Mouse (Mus musculus): ENCODE results near the gene Spsb4.

Gene Spsb4

DNA sequence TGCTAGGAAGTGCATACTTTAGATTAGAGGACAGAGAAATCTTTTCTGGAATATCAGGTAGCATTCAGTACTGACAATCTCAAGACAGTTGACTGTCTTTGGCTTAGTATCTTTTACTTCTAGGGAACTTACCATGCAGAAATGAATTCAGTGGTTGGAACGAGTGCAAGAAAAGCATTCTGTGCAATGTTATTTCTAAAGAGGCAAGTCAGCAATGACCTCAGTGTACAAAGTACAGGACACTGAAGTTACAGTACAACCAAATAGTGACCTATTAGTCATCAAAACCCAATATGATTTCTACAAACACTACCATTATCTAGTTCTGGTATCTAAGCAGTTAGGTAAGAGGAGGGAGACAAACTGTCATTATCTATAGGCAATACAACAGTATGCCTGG, 51.1 kb downstream of the Spsb4 start:
- peaks cover 6% of the 10 kb centered on the region for H3K27me3 ChIP-seq (ENCODE audit: insufficient read depth, low read length)
- H3K4me1 ChIP-seq (replicated peaks; ENCODE audit: low read depth, low read length) = peaks cover 11% of the 10 kb centered on the region
- TF ChIP-seq CTCF (conservative IDR thresholded peaks at IDR 0.05; ENCODE audit: low read length) (no peak), POU5F1 (IDR thresholded peaks at IDR 0.05; ENCODE audit: borderline replicate concordance, low read length) (no peak), NANOG (IDR thresholded peaks at IDR 0.05; ENCODE audit: borderline replicate concordance, low read length) (no peak)
- H3K36me3 ChIP-seq (ENCODE audit: insufficient read depth, low read length) = no peaks in the 10 kb centered on the region
- H3K4me3 ChIP-seq (replicated peaks; ENCODE audit: low read length) = no peak overlapping the region
- no peaks in the 10 kb centered on the region for H3K9me3 ChIP-seq (ENCODE audit: low read length)

DNA sequence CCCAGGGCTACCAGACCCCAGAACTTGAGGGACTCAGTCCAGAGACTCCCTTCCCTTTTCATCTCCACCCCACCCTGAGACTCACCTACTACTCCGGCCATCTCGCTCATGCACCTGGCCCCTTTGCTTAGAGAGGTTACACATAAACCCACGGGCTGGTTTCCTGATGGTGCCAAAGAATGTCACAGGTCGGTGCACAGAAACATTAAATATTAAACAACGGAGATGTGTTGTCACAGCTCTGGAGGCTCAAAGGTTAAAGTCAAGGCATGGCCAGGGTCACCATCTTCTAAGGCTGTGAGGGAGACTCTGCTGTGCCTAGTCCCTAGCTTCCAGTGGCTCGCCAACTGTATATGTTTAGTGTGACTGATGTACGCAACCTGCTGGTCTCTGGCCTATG, 52.2 kb downstream of the Spsb4 start:
- no peaks in the 10 kb centered on the region for H3K9me3 ChIP-seq (ENCODE audit: low read length)
- peaks cover 21% of the 10 kb centered on the region for H3K4me1 ChIP-seq (replicated peaks; ENCODE audit: low read depth, low read length)
- TF ChIP-seq CTCF (conservative IDR thresholded peaks at IDR 0.05; ENCODE audit: low read length) = no peak
- no peak for TF ChIP-seq POU5F1 (IDR thresholded peaks at IDR 0.05; ENCODE audit: borderline replicate concordance, low read length)
- TF ChIP-seq NANOG (IDR thresholded peaks at IDR 0.05; ENCODE audit: borderline replicate concordance, low read length) = no peak
- no peaks in the 10 kb centered on the region for H3K36me3 ChIP-seq (ENCODE audit: insufficient read depth, low read length)
- no peak overlapping the region for H3K4me3 ChIP-seq (replicated peaks; ENCODE audit: low read length)
- peaks cover 6% of the 10 kb centered on the region for H3K27me3 ChIP-seq (ENCODE audit: insufficient read depth, low read length)

DNA sequence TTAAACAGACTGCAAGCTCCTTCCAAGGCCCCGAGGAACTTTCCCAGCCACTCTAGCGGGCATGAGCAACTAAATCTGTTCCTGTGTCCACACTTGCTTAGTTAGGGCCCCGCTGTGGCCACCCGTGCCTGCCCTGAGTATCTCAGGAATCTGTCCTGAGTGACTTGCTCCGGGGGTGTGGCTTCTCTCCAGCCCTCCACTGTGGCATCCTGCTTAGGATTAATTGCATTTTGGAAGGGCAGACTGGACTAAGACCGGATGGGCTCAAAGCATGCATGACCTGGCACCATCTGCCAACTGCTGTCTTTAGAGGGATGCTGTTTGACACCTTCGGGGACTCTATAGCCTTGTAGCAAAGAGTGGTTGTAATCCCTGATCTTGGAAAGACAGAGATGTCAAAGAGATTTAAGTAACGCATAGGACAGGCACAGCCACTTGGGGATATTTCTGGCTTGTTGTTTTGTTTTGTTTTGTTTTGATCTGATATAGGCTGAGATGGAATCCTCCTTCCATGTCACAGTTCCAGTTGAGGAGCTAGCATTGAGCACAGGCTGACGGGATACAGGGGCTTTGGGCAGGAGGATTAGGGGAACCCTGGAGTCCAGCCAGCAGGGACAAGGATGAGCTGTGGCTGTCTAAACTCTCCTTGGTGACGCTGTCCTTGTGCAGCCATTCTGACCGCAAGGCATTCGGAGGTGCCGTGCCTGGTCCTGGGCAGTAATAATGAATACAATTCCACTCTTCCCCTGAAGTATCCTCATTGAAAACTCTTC, 55.0 kb downstream of the Spsb4 start:
- H3K27me3 ChIP-seq (ENCODE audit: insufficient read depth, low read length) = peaks cover 6% of the 10 kb centered on the region
- H3K36me3 ChIP-seq (ENCODE audit: insufficient read depth, low read length) = no peaks in the 10 kb centered on the region
- TF ChIP-seq CTCF (conservative IDR thresholded peaks at IDR 0.05; ENCODE audit: low read length) = no peak
- no peaks in the 10 kb centered on the region for H3K9me3 ChIP-seq (ENCODE audit: low read length)
- peaks cover 35% of the 10 kb centered on the region for H3K4me1 ChIP-seq (replicated peaks; ENCODE audit: low read depth, low read length)
- no peak overlapping the region for H3K4me3 ChIP-seq (replicated peaks; ENCODE audit: low read length)

DNA sequence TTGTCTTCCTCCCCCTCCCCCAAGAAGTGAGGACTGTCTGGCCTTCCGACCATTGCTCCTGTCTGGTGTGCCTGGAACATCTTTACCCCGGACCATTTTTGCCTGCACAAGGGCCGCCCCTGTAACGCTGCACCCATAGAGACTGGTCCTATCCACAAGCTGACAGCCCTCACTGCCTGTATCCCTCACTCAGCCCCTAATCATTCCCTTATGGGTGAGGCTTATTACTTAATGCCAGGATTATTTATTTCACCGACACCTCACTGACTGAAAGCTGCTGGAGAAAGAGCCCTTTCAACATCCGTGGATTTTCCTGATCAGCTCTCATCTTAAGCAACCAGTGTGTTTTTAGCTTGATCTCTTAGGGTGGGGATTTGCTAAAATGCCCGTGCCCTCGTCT, 55.9 kb downstream of the Spsb4 start:
- H3K4me1 ChIP-seq (replicated peaks; ENCODE audit: low read depth, low read length) = peaks cover 43% of the 10 kb centered on the region
- no peaks in the 10 kb centered on the region for H3K36me3 ChIP-seq (ENCODE audit: insufficient read depth, low read length)
- H3K27me3 ChIP-seq (ENCODE audit: insufficient read depth, low read length) = peaks cover 6% of the 10 kb centered on the region
- TF ChIP-seq CTCF (conservative IDR thresholded peaks at IDR 0.05; ENCODE audit: low read length) = no peak
- no peak for TF ChIP-seq POU5F1 (IDR thresholded peaks at IDR 0.05; ENCODE audit: borderline replicate concordance, low read length)
- no peak for TF ChIP-seq NANOG (IDR thresholded peaks at IDR 0.05; ENCODE audit: borderline replicate concordance, low read length)
- peak overlapping the region; percentile 66 for H3K4me3 ChIP-seq (replicated peaks; ENCODE audit: low read length)
- no peaks in the 10 kb centered on the region for H3K9me3 ChIP-seq (ENCODE audit: low read length)

DNA sequence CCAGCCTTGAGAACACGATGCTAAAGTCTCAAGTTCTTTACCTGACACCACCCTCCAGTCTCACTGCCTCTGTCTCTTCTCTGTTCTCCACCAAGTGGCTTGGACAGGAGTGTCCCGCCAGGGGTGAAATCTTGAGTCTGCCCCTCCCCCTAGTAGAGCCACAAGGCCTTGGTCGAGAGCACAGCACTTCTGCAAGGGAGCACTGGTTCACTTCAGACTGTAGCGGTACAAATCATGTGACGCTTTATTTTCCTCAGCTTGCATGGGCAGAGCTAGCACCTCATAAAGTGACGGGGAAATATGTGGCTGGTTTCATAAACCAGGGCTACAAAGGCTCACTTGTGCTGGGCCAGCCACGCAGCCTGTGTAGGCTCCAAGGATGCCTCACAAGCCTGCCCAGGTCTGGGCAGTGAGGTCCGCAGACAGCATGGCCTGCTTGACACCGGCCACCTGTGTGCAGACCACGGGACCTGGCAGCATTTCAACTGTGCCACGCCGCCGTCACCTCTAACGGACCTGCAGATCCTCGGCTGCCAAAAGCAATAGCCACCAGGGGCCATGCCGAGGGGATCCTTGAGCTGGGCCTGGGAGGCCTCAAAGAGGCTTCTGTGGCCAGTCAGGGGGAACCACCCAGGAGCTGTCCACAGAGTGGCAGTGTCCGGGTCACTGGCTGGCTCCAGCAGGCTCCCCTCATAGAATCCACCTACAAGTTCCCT, 56.5 kb downstream of the Spsb4 start:
- TF ChIP-seq CTCF (conservative IDR thresholded peaks at IDR 0.05; ENCODE audit: low read length) (no peak), NANOG (IDR thresholded peaks at IDR 0.05; ENCODE audit: borderline replicate concordance, low read length) (no peak), POU5F1 (IDR thresholded peaks at IDR 0.05; ENCODE audit: borderline replicate concordance, low read length) (no peak)
- Histone ChIP-seq H3K9me3 (ENCODE audit: low read length) (no peaks in the 10 kb centered on the region), H3K27me3 (ENCODE audit: insufficient read depth, low read length) (peaks cover 6% of the 10 kb centered on the region), H3K4me1 (replicated peaks; ENCODE audit: low read depth, low read length) (peaks cover 49% of the 10 kb centered on the region), H3K4me3 (replicated peaks; ENCODE audit: low read length) (peak overlapping the region; percentile 66), H3K36me3 (ENCODE audit: insufficient read depth, low read length) (no peaks in the 10 kb centered on the region)

DNA sequence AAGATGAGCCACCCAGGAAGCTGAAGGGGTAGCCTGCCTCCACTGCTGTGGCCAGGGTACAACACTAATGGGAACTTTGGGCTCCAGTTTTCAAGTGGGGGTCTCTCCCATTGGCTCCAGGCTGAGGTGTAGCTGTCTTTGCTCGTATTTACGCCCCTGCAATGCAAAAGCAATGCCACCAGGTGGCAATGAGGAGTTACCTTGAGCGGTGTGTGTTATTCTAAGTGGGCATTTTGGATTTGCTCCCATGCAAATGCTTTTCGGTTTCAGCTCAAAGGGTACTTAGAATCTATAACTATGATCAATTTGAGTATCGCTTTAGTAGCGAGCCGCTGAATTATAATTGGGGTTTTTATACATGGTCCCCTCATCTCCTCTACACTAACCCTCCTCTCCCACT, 57.6 kb downstream of the Spsb4 start:
- peaks cover 6% of the 10 kb centered on the region for H3K27me3 ChIP-seq (ENCODE audit: insufficient read depth, low read length)
- H3K9me3 ChIP-seq (ENCODE audit: low read length) = no peaks in the 10 kb centered on the region
- H3K4me1 ChIP-seq (replicated peaks; ENCODE audit: low read depth, low read length) = peaks cover 57% of the 10 kb centered on the region
- TF ChIP-seq CTCF (conservative IDR thresholded peaks at IDR 0.05; ENCODE audit: low read length) (peak; percentile 86), NANOG (IDR thresholded peaks at IDR 0.05; ENCODE audit: borderline replicate concordance, low read length) (no peak), POU5F1 (IDR thresholded peaks at IDR 0.05; ENCODE audit: borderline replicate concordance, low read length) (no peak)
- H3K4me3 ChIP-seq (replicated peaks; ENCODE audit: low read length) = no peak overlapping the region
- no peaks in the 10 kb centered on the region for H3K36me3 ChIP-seq (ENCODE audit: insufficient read depth, low read length)

DNA sequence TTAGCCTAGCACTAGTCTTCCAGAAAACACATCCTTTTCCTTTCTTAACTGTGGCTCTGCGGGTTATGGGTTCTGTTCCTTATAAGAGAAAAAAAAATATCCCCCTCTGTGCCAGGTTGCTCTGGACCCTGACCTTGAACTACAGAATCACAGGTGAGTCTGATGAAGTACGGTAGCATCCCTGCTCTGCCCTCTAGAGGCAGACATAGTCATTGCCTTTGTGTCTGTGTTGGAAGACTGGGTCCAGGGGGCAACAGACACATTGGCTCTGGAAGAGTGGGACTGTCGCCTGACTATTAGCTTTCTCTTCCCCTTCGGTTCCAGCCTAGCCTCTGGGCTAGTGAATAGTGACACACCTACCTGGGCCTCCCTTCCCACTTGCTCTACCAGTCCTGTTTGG, 58.4 kb downstream of the Spsb4 start:
- Histone ChIP-seq H3K27me3 (ENCODE audit: insufficient read depth, low read length) (peaks cover 6% of the 10 kb centered on the region), H3K4me1 (replicated peaks; ENCODE audit: low read depth, low read length) (peaks cover 60% of the 10 kb centered on the region), H3K4me3 (replicated peaks; ENCODE audit: low read length) (no peak overlapping the region), H3K9me3 (ENCODE audit: low read length) (no peaks in the 10 kb centered on the region), H3K36me3 (ENCODE audit: insufficient read depth, low read length) (no peaks in the 10 kb centered on the region)
- TF ChIP-seq CTCF (conservative IDR thresholded peaks at IDR 0.05; ENCODE audit: low read length) (peak; percentile 68), NANOG (IDR thresholded peaks at IDR 0.05; ENCODE audit: borderline replicate concordance, low read length) (no peak)

DNA sequence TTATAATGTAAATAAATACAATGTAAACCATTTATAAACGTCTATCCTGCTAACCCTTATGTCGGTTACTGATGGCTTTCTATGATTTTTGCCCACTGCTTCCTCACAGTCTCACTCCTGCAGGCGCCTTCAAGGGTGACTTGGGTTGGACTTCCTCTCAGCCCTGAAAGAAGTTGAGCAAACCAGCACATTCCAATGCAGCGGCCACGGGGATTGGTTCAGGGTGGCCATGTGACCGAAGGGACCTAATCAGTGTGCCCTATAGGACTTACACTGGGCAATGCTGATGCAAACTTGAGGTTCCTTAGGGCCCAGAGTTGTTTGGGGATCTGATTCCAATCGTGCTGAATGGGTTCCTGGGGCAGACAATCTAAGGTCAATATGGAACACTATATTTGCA, 59.2 kb downstream of the Spsb4 start:
- H3K27me3 ChIP-seq (ENCODE audit: insufficient read depth, low read length) = peaks cover 6% of the 10 kb centered on the region
- TF ChIP-seq CTCF (conservative IDR thresholded peaks at IDR 0.05; ENCODE audit: low read length) = no peak
- no peak for TF ChIP-seq NANOG (IDR thresholded peaks at IDR 0.05; ENCODE audit: borderline replicate concordance, low read length)
- TF ChIP-seq POU5F1 (IDR thresholded peaks at IDR 0.05; ENCODE audit: borderline replicate concordance, low read length) = no peak
- no peak overlapping the region for H3K4me3 ChIP-seq (replicated peaks; ENCODE audit: low read length)
- no peaks in the 10 kb centered on the region for H3K36me3 ChIP-seq (ENCODE audit: insufficient read depth, low read length)
- no peaks in the 10 kb centered on the region for H3K9me3 ChIP-seq (ENCODE audit: low read length)
- H3K4me1 ChIP-seq (replicated peaks; ENCODE audit: low read depth, low read length) = peaks cover 60% of the 10 kb centered on the region

All from E14TG2a.4 (cell line).